In the genomic region with DNA sequence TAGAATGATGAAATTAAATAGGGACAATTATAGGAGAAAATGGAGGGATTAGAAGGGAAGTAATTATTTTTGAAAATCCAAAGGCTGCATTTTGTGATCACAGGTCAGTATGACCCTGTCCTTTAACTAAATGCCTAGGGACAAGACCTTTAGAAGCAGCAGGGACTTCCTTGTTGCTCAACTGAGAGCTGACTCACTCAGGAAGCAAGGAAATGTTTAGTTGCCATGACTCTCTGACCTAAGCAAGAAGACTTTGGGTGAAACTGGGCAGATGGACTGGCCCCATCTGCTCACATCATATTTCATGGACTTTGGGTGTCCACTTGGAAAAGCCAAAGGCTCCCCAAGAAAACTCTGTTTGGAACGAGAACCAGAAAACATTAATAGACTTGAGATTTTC, we compare ENCODE assay signal across 28 mouse cellular contexts.
DNase-seq lines count a peak whose midpoint lies in the region; ATAC-seq and TF ChIP-seq lines count a peak whose summit lies in the region.
"Had no signal": no experiment of that assay in that cellular context is flagged by ENCODE, and none has a peak within 500 bp of the region (broad histone marks: within the 10 kb centered on the region; RNA-seq: fewer than 3 reads in every experiment).

No protein-coding gene starts in this region.

- H3K27ac ChIP-seq in kidney, adult 2 months (ENCODE audit: insufficient read depth, low read depth, low read length), result no peak overlapping the region
- no peak overlapping the region for H3K27ac ChIP-seq in kidney, embryonic 15.5 days
- no peak overlapping the region for H3K27ac ChIP-seq in lung, postnatal 0 days (ENCODE audit: low read length)
- H3K27ac ChIP-seq: embryonic facial prominence, embryonic 10.5 days; embryonic facial prominence, embryonic 15.5 days; forebrain, embryonic 12.5 days; heart, embryonic 13.5 days; hindbrain, embryonic 14.5 days; layer of hippocampus, adult 2 months; limb, embryonic 13.5 days; midbrain, embryonic 10.5 days; midbrain, embryonic 15.5 days; stomach, postnatal 0 days had no signal

- no peak for TF ChIP-seq EP300 in lung, postnatal 0 days (IDR thresholded peaks at IDR 0.05)

- 81% methylated on average over 1 of the region's 1 CpGs for WGBS in kidney, adult 2 months
- WGBS in kidney, embryonic 15.5 days, result 70% methylated on average over 1 of the region's 1 CpGs
- 62% methylated on average over 1 of the region's 1 CpGs for WGBS in lung, postnatal 0 days

- DNase-seq in kidney, adult 2 months, result peak; percentile 12
- peak; percentile 53 for DNase-seq in lung, postnatal 0 days (ENCODE audit: low spot score)
- no peak for DNase-seq in lung, postnatal 14 days
- peak; percentile 13 for DNase-seq in NIH3T3 (ENCODE audit: low read depth)
- DNase-seq in skeletal muscle tissue, adult 2 months (ENCODE audit: low read depth, low spot score), result peak; percentile 2
- no peak for DNase-seq in urinary bladder, postnatal 36 days (ENCODE audit: low spot score in 2 of 2)
- DNase-seq: adrenal gland, postnatal 36 days; cerebellum, adult 2 months; cerebellum, postnatal 25 days; forebrain, postnatal 0 days; gastrocnemius, postnatal 10 days; heart, postnatal 10 days; kidney, postnatal 25 days; thymus, adult 2 months; thymus, postnatal 36 days had no signal

- no peak for TF ChIP-seq CTCF in kidney, adult 2 months (conservative IDR thresholded peaks at IDR 0.05; ENCODE audit: insufficient read depth, insufficient read length, low read depth, low read length)
- TF ChIP-seq CTCF in lung, postnatal 0 days (IDR thresholded peaks at IDR 0.05), result no peak

- no peaks in the 10 kb centered on the region for H3K9me3 ChIP-seq in kidney, embryonic 15.5 days (replicated peaks)
- H3K9me3 ChIP-seq in lung, postnatal 0 days (ENCODE audit: low read length), result no peaks in the 10 kb centered on the region
- H3K9me3 ChIP-seq: embryonic facial prominence, embryonic 10.5 days; embryonic facial prominence, embryonic 15.5 days; forebrain, embryonic 12.5 days; heart, embryonic 13.5 days; limb, embryonic 13.5 days; midbrain, embryonic 10.5 days; midbrain, embryonic 15.5 days had no signal

- H3K36me3 ChIP-seq in kidney, adult 2 months (ENCODE audit: control insufficient read depth, insufficient read depth, low read length), result no peaks in the 10 kb centered on the region
- no peaks in the 10 kb centered on the region for H3K36me3 ChIP-seq in kidney, embryonic 15.5 days
- no peaks in the 10 kb centered on the region for H3K36me3 ChIP-seq in lung, postnatal 0 days (ENCODE audit: insufficient read depth, low read length)
- H3K36me3 ChIP-seq: embryonic facial prominence, embryonic 10.5 days; embryonic facial prominence, embryonic 15.5 days; forebrain, embryonic 12.5 days; heart, embryonic 13.5 days; limb, embryonic 13.5 days; midbrain, embryonic 10.5 days; midbrain, embryonic 15.5 days had no signal

- H3K9ac ChIP-seq in kidney, embryonic 15.5 days, result no peak overlapping the region
- H3K9ac ChIP-seq in lung, postnatal 0 days (replicated peaks; ENCODE audit: low read depth), result no peak overlapping the region
- H3K9ac ChIP-seq: embryonic facial prominence, embryonic 15.5 days; forebrain, embryonic 12.5 days; forebrain, postnatal 0 days; heart, embryonic 13.5 days; hindbrain, embryonic 14.5 days; limb, embryonic 13.5 days; midbrain, embryonic 15.5 days had no signal

- no peak overlapping the region for H3K4me3 ChIP-seq in kidney, adult 2 months (ENCODE audit: insufficient read depth, low read depth, low read length)
- no peak overlapping the region for H3K4me3 ChIP-seq in kidney, embryonic 15.5 days (replicated peaks)
- H3K4me3 ChIP-seq in lung, postnatal 0 days (ENCODE audit: low read depth, low read length), result no peak overlapping the region
- H3K4me3 ChIP-seq: embryonic facial prominence, embryonic 10.5 days; embryonic facial prominence, embryonic 15.5 days; forebrain, embryonic 12.5 days; heart, embryonic 13.5 days; layer of hippocampus, adult 2 months; limb, embryonic 13.5 days; midbrain, embryonic 10.5 days; midbrain, embryonic 15.5 days had no signal

- no peaks in the 10 kb centered on the region for H3K4me1 ChIP-seq in kidney, adult 2 months (ENCODE audit: control insufficient read depth, insufficient read depth, low read length)
- no peaks in the 10 kb centered on the region for H3K4me1 ChIP-seq in kidney, embryonic 15.5 days
- H3K4me1 ChIP-seq in lung, postnatal 0 days (ENCODE audit: insufficient read depth, low read depth, low read length), result no peaks in the 10 kb centered on the region
- H3K4me1 ChIP-seq: embryonic facial prominence, embryonic 10.5 days; embryonic facial prominence, embryonic 15.5 days; forebrain, embryonic 12.5 days; heart, embryonic 13.5 days; limb, embryonic 13.5 days; midbrain, embryonic 10.5 days; midbrain, embryonic 15.5 days had no signal

- H3K4me2 ChIP-seq in kidney, embryonic 15.5 days, result no peak overlapping the region
- no peak overlapping the region for H3K4me2 ChIP-seq in lung, postnatal 0 days (replicated peaks; ENCODE audit: low read depth, low read length)
- H3K4me2 ChIP-seq: embryonic facial prominence, embryonic 15.5 days; forebrain, embryonic 12.5 days; heart, embryonic 13.5 days; hindbrain, embryonic 14.5 days; limb, embryonic 13.5 days; liver, embryonic 11.5 days; midbrain, embryonic 15.5 days had no signal

- ATAC-seq in kidney, embryonic 15.5 days (replicated peaks; ENCODE audit: low FRiP score), result no peak
- peak; percentile 17; the same call in 1 of the 2 replicates for ATAC-seq in lung, postnatal 0 days
- ATAC-seq: forebrain, postnatal 0 days; intestine, postnatal 0 days; midbrain, embryonic 15.5 days had no signal

- H3K27me3 ChIP-seq in kidney, adult 2 months (replicated peaks; ENCODE audit: control insufficient read depth, insufficient read depth, low read length), result no peaks in the 10 kb centered on the region
- H3K27me3 ChIP-seq in kidney, embryonic 15.5 days, result no peaks in the 10 kb centered on the region
- H3K27me3 ChIP-seq in lung, postnatal 0 days (replicated peaks; ENCODE audit: insufficient read depth, low read length), result no peaks in the 10 kb centered on the region
- H3K27me3 ChIP-seq: embryonic facial prominence, embryonic 15.5 days; forebrain, embryonic 12.5 days; heart, embryonic 13.5 days; limb, embryonic 13.5 days; midbrain, embryonic 15.5 days had no signal

- TF ChIP-seq POLR2A in kidney, adult 2 months (IDR thresholded peaks at IDR 0.05; ENCODE audit: low read depth, low read length), result no peak

Comparison
In these comparisons a context has a peak if more than half of its experiments do, and no peak if none do; other contexts are left out.
1. DNase-seq: peak in kidney, adult 2 months (single experiment), lung, postnatal 0 days (single experiment), NIH3T3 (single experiment) and skeletal muscle tissue, adult 2 months (single experiment); none in lung, postnatal 14 days (single experiment) and urinary bladder, postnatal 36 days (0 of 2).